Mouse (Mus musculus): ENCODE data around the gene Smad5. TPM values are rescaled to one million over a fixed set of nuclear protein-coding genes. Genes with fewer than 3 reads are reported as not detected.

Smad5 gene
- polyA plus RNA-seq, 1 experiment = 12.7 TPM

DNA sequence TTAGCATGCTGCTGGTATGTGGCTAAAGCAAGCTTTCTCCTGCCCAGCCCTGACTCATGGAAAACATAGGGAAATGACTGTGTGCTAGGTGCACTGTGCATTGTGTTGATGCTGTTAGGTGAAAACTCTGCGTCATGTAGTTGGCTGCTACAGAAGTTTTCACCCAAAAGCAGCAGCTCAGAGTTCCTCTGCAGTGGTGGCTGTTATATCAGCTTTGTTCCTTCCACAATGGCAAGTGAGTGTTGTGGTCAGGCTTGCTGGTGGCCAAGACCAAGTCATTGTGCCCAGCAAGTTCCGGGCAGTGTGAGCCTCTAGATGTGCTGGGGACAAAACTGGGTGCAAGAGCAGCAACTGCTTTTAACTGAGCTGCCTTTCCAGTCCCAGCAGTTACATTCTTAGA lies 9.4 kb downstream of the Smad5 start:
- Histone ChIP-seq H3K79me2 (ENCODE audit: control insufficient read depth, insufficient read depth) (peaks cover 55% of the 10 kb centered on the region), H3K4me3 (no peak overlapping the region), H3K27me3 (ENCODE audit: control insufficient read depth, insufficient read depth, insufficient read length) (no peaks in the 10 kb centered on the region), H3K4me2 (ENCODE audit: low read depth) (no peak overlapping the region), H3K36me3 (ENCODE audit: control insufficient read depth, insufficient read depth) (peaks cover 6% of the 10 kb centered on the region), H3ac (ENCODE audit: control insufficient read depth, insufficient read length) (no peak overlapping the region)
- no peak for TF ChIP-seq TCF3 (IDR thresholded peaks at IDR 0.05; ENCODE audit: insufficient read length, low read depth)
- no peak for TF ChIP-seq MYOD1 (IDR thresholded peaks at IDR 0.05; ENCODE audit: control insufficient read depth in 1 of 3, insufficient read length in 2 of 3, low read depth in 2 of 3)
- no peak for TF ChIP-seq REST (IDR thresholded peaks at IDR 0.05; ENCODE audit: insufficient read depth, insufficient read length)
- no peak for TF ChIP-seq POLR2AphosphoS2 (IDR thresholded peaks at IDR 0.05; ENCODE audit: insufficient read length, low read depth)
- TF ChIP-seq CEBPB (IDR thresholded peaks at IDR 0.05; ENCODE audit: insufficient read depth, poor library complexity, severe bottlenecking) = no peak
- no peak for TF ChIP-seq SRF (IDR thresholded peaks at IDR 0.05; ENCODE audit: control insufficient read depth, insufficient read length, low read depth)
- TF ChIP-seq MYOG (IDR thresholded peaks at IDR 0.05; ENCODE audit: control insufficient read depth in 1 of 3, insufficient read depth in 1 of 3, insufficient read length in 2 of 3, low read depth in 2 of 3) = no peak
- TF ChIP-seq TCF12 (IDR thresholded peaks at IDR 0.05; ENCODE audit: insufficient read depth, poor library complexity, severe bottlenecking) = no peak
- no peak for TF ChIP-seq E2F4 (IDR thresholded peaks at IDR 0.05; ENCODE audit: insufficient read depth)
- TF ChIP-seq POLR2A (IDR thresholded peaks at IDR 0.05; ENCODE audit: insufficient read length, low read depth) = no peak
- no peak for TF ChIP-seq USF1 (IDR thresholded peaks at IDR 0.05; ENCODE audit: low read depth)
- TF ChIP-seq MAX (IDR thresholded peaks at IDR 0.05; ENCODE audit: low read depth) = no peak

DNA sequence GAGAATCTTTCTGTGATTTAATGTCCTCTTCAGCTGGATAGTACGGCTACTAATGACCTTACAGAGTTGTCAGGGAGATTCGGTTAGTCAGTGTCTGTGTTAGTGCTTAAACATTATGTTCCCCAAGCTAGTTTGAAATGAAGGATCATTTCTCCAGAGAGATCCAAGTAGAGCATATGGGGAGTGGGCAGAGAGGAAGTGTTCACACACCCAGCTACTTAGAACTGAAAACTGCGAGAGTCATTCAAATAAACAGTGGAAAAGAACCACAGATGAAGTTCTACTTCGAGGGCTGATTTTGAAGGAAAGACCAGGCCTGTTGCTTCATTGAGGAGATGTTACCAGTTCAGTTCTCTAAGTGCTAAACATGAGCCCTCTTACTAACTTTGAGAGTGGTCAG lies 23.7 kb downstream of the Smad5 start:
- Histone ChIP-seq H3K4me2 (ENCODE audit: low read depth) (no peak overlapping the region), H3K27me3 (ENCODE audit: control insufficient read depth, insufficient read depth, insufficient read length) (no peaks in the 10 kb centered on the region), H3K36me3 (ENCODE audit: control insufficient read depth, insufficient read depth) (peaks cover 53% of the 10 kb centered on the region), H3ac (ENCODE audit: control insufficient read depth, insufficient read length) (no peak overlapping the region), H3K79me2 (ENCODE audit: control insufficient read depth, insufficient read depth) (peaks cover 39% of the 10 kb centered on the region), H3K4me3 (no peak overlapping the region)
- TF ChIP-seq TCF3 (IDR thresholded peaks at IDR 0.05; ENCODE audit: insufficient read length, low read depth) (no peak), POLR2AphosphoS2 (IDR thresholded peaks at IDR 0.05; ENCODE audit: insufficient read length, low read depth) (no peak), CEBPB (IDR thresholded peaks at IDR 0.05; ENCODE audit: insufficient read depth, poor library complexity, severe bottlenecking) (no peak), POLR2A (IDR thresholded peaks at IDR 0.05; ENCODE audit: insufficient read length, low read depth) (no peak), MYOG (IDR thresholded peaks at IDR 0.05; ENCODE audit: control insufficient read depth in 1 of 3, insufficient read depth in 1 of 3, insufficient read length in 2 of 3, low read depth in 2 of 3) (no peak), TCF12 (IDR thresholded peaks at IDR 0.05; ENCODE audit: insufficient read depth, poor library complexity, severe bottlenecking) (no peak)

DNA sequence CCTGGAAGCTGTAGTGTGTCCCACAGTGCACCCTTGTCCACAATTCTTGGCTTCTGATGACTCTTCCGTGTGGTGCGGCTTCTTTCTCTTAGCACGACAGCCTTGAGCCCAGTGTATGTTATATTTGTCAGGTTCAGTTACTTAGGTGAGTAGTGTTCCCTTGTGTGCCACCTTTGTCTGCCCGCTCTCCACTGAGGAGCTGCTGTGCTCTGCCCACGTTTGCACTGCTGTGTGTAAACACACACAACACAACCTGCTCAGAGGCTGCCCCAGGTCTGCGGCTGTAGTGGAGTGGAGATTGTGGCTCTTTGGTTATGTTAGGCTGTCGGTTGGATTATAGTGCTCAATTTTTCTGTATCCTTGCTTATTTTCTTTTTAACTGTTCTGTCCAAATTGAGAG lies 26.2 kb downstream of the Smad5 start:
- Histone ChIP-seq H3K4me3 (no peak overlapping the region), H3K79me2 (ENCODE audit: control insufficient read depth, insufficient read depth) (peaks cover 14% of the 10 kb centered on the region), H3K4me2 (ENCODE audit: low read depth) (no peak overlapping the region), H3K27me3 (ENCODE audit: control insufficient read depth, insufficient read depth, insufficient read length) (no peaks in the 10 kb centered on the region), H3ac (ENCODE audit: control insufficient read depth, insufficient read length) (no peak overlapping the region), H3K36me3 (ENCODE audit: control insufficient read depth, insufficient read depth) (peaks cover 64% of the 10 kb centered on the region)
- TF ChIP-seq REST (IDR thresholded peaks at IDR 0.05; ENCODE audit: insufficient read depth, insufficient read length) (no peak), MYOG (IDR thresholded peaks at IDR 0.05; ENCODE audit: control insufficient read depth in 1 of 3, insufficient read depth in 1 of 3, insufficient read length in 2 of 3, low read depth in 2 of 3) (no peak), E2F4 (IDR thresholded peaks at IDR 0.05; ENCODE audit: insufficient read depth) (no peak), POLR2A (IDR thresholded peaks at IDR 0.05; ENCODE audit: insufficient read length, low read depth) (no peak), MYOD1 (IDR thresholded peaks at IDR 0.05; ENCODE audit: control insufficient read depth in 1 of 3, insufficient read length in 2 of 3, low read depth in 2 of 3) (no peak), TCF12 (IDR thresholded peaks at IDR 0.05; ENCODE audit: insufficient read depth, poor library complexity, severe bottlenecking) (no peak), SRF (IDR thresholded peaks at IDR 0.05; ENCODE audit: control insufficient read depth, insufficient read length, low read depth) (no peak)

DNA sequence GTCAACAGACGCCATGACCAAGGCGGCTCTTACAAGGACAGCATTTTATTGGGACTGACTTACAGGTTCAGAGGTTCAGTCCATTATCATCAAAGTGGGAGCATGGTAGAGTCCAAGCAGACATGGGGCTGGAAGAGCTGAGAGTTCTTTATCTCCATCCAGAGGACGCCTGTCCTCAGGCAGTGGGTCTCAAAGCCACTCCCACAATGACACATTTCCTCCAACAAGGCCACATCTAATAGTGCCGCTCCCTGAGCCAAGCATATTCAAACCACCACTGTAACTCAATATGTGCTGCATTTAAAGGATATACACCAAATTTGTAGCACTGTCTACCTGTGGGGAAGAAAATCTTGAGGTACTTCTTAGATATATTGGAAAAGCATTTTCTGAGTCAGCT lies 31.8 kb downstream of the Smad5 start:
- Histone ChIP-seq H3K36me3 (ENCODE audit: control insufficient read depth, insufficient read depth) (peaks cover 70% of the 10 kb centered on the region), H3K79me2 (ENCODE audit: control insufficient read depth, insufficient read depth) (no peaks in the 10 kb centered on the region), H3ac (ENCODE audit: control insufficient read depth, insufficient read length) (no peak overlapping the region), H3K27me3 (ENCODE audit: control insufficient read depth, insufficient read depth, insufficient read length) (no peaks in the 10 kb centered on the region), H3K4me3 (no peak overlapping the region), H3K4me2 (ENCODE audit: low read depth) (no peak overlapping the region)
- TF ChIP-seq POLR2A (IDR thresholded peaks at IDR 0.05; ENCODE audit: insufficient read length, low read depth) (no peak), POLR2AphosphoS2 (IDR thresholded peaks at IDR 0.05; ENCODE audit: insufficient read length, low read depth) (no peak), SRF (IDR thresholded peaks at IDR 0.05; ENCODE audit: control insufficient read depth, insufficient read length, low read depth) (no peak), MAX (IDR thresholded peaks at IDR 0.05; ENCODE audit: low read depth) (no peak), REST (IDR thresholded peaks at IDR 0.05; ENCODE audit: insufficient read depth, insufficient read length) (no peak), USF1 (IDR thresholded peaks at IDR 0.05; ENCODE audit: low read depth) (no peak), MYOD1 (IDR thresholded peaks at IDR 0.05; ENCODE audit: control insufficient read depth in 1 of 3, insufficient read length in 2 of 3, low read depth in 2 of 3) (no peak), TCF12 (IDR thresholded peaks at IDR 0.05; ENCODE audit: insufficient read depth, poor library complexity, severe bottlenecking) (no peak), CEBPB (IDR thresholded peaks at IDR 0.05; ENCODE audit: insufficient read depth, poor library complexity, severe bottlenecking) (no peak), TCF3 (IDR thresholded peaks at IDR 0.05; ENCODE audit: insufficient read length, low read depth) (no peak), E2F4 (IDR thresholded peaks at IDR 0.05; ENCODE audit: insufficient read depth) (no peak), MYOG (IDR thresholded peaks at IDR 0.05; ENCODE audit: control insufficient read depth in 1 of 3, insufficient read depth in 1 of 3, insufficient read length in 2 of 3, low read depth in 2 of 3) (no peak)
